Mouse (Mus musculus) NIH3T3 (cell line): Measurements from ENCODE around the gene Exoc7.
"Not testable (repeated sequence)": the region's sequence is repeated elsewhere in the genome, so short reads cannot be mapped to it uniquely, and the experiment has no call there.

Experiments used
- DNase-seq: peaks from one replicate; pipeline ENCODE4 v3.0.0-alpha.2; 2012; ENCODE audit warnings: low read depth

Exoc7 gene

GRCm38 (mm10) chr11:116277184-116277583, 29.8 kb downstream of the Exoc7 start:
- not testable (repeated sequence) for DNase-seq

- peak; percentile 96 for DNase-seq
Measured at GRCm38 (mm10) chr11:116274045-116274666, 32.9 kb downstream of the Exoc7 start, which contains the start of gene Srp68. Gene Srp68 (minus strand): TSS chr11:116274217.

- DNase-seq, result no peak
Measured at GRCm38 (mm10) chr11:116273469-116274044, 33.5 kb downstream of the Exoc7 start.

- DNase-seq, result peak; percentile 36
Measured at GRCm38 (mm10) chr11:116272589-116273468, 34.2 kb downstream of the Exoc7 start.

GRCm38 (mm10) chr11:116269560-116269959, 37.5 kb downstream of the Exoc7 start:
- no peak for DNase-seq

GRCm38 (mm10) chr11:116268313-116268712, 38.7 kb downstream of the Exoc7 start:
- no peak for DNase-seq

GRCm38 (mm10) chr11:116267637-116268036, 39.4 kb downstream of the Exoc7 start:
- DNase-seq, result peak; percentile 39

- DNase-seq, result no peak
Measured at GRCm38 (mm10) chr11:116265850-116266249, 41.2 kb downstream of the Exoc7 start.

GRCm38 (mm10) chr11:116265352-116265751, 41.7 kb downstream of the Exoc7 start:
- DNase-seq, result no peak

GRCm38 (mm10) chr11:116260259-116260658, 46.8 kb downstream of the Exoc7 start:
- DNase-seq, result no peak

- DNase-seq, result no peak
Measured at GRCm38 (mm10) chr11:116259461-116259860, 47.6 kb downstream of the Exoc7 start.

- DNase-seq, result no peak
Measured at GRCm38 (mm10) chr11:116255982-116256675, 50.9 kb downstream of the Exoc7 start.

- no peak for DNase-seq
Measured at GRCm38 (mm10) chr11:116255090-116255981, 51.7 kb downstream of the Exoc7 start.

- no peak for DNase-seq
Measured at GRCm38 (mm10) chr11:116254627-116255026, 52.4 kb downstream of the Exoc7 start.

- DNase-seq, result no peak
Measured at GRCm38 (mm10) chr11:116253076-116253600, 53.9 kb downstream of the Exoc7 start.

- no peak for DNase-seq
Measured at GRCm38 (mm10) chr11:116250898-116251297, 56.1 kb downstream of the Exoc7 start.

- DNase-seq, result no peak
Measured at GRCm38 (mm10) chr11:116247502-116248222, 59.4 kb downstream of the Exoc7 start.

GRCm38 (mm10) chr11:116245616-116246015, 61.4 kb downstream of the Exoc7 start:
- no peak for DNase-seq

- DNase-seq, result no peak
Measured at GRCm38 (mm10) chr11:116244580-116244979, 62.5 kb downstream of the Exoc7 start.

GRCm38 (mm10) chr11:116241744-116242235, 65.2 kb downstream of the Exoc7 start:
- DNase-seq, result no peak
